Mouse (Mus musculus) frontal cortex, adult 2 months (tissue): ENCODE measurements at regions not wholly inside any gene's neighbourhood (a gene's known extent, or its start where the extent isn't known, plus 50 kb on each side); places are given as distances from the start of the nearest gene placed in this dataset.

ENCODE experiments used
- DNase-seq, 2 experiments: peaks; one replicate each; pipeline ENCODE4 v3.0.0; 2022; ENCODE audit warnings: low spot score in 1 of 2; ENCODE audit errors: extremely low spot score in 1 of 2

GRCm38 (mm10) chr17:77016871-77017270 lies 1183.2 kb upstream of the Crim1 start:
- DNase-seq: peak in 1 of 2 experiments; percentile 4

GRCm38 (mm10) chr17:77029108-77029691 lies 1170.8 kb upstream of the Crim1 start:
- DNase-seq: no peak

- no peak for DNase-seq
These were observed 1165.8 kb upstream of the Crim1 start for GRCm38 (mm10) chr17:77034285-77034684.
